Mouse (Mus musculus) brain, embryonic 14.5 days (tissue): ENCODE measurements around the gene Nxnl2. TPM values are rescaled to one million over a fixed set of nuclear protein-coding genes. Genes with fewer than 3 reads are reported as not detected.
A peak's percentile ranks its signal among the peaks of the same experiment; 100 is the strongest.

Source experiments
- DNase-seq: peaks from one replicate; pipeline ENCODE4 v3.0.0-alpha.2; 2011; ENCODE audit warnings: low read depth
- CTCF ChIP-seq: fragments of 200-500 bp; IDR thresholded peaks from 2 replicates; pipeline ENCODE4 v1.5.1; 2012; ENCODE audit warnings: inconsistent platforms, mild to moderate bottlenecking, moderate library complexity, borderline replicate concordance; ENCODE audit not compliant: insufficient read depth, insufficient read length; ENCODE audit errors: extremely low read depth
- POLR2A ChIP-seq: fragments of 200-500 bp; IDR thresholded peaks from 2 replicates; pipeline ENCODE4 v1.6.1; 2012; ENCODE audit warnings: mild to moderate bottlenecking, inconsistent platforms, borderline replicate concordance; ENCODE audit not compliant: poor library complexity, insufficient read depth, insufficient read length, severe bottlenecking; ENCODE audit errors: extremely low read depth
- polyA plus RNA-seq: library from polyadenylated mRNA; depleted of rRNA; stranded (reverse); fragments of >200 nt; gene quantifications from 2 replicates; pipeline ENCODE4 v1.2.3, GENCODE M21; 2012; rRNA removed

Nxnl2 gene
- polyA plus RNA-seq, result 1.3 TPM in 2 replicates

GRCm38 (mm10) chr13:51170691-51171680 is at the start of gene Nxnl2:
Gene Nxnl2 (plus strand): TSS chr13:51171022.
- TF ChIP-seq CTCF (peak; percentile 43; the same call in 1 of the 2 replicates), POLR2A (no peak)
- peak; percentile 61 for DNase-seq

- no peak for DNase-seq
- TF ChIP-seq CTCF (no peak), POLR2A (no peak)
Measured at GRCm38 (mm10) chr13:51121966-51122365, 48.9 kb upstream of the Nxnl2 start.

GRCm38 (mm10) chr13:51122771-51123170 is 48.1 kb upstream of the Nxnl2 start:
- no peak for DNase-seq
- TF ChIP-seq CTCF (no peak), POLR2A (no peak)

DNA sequence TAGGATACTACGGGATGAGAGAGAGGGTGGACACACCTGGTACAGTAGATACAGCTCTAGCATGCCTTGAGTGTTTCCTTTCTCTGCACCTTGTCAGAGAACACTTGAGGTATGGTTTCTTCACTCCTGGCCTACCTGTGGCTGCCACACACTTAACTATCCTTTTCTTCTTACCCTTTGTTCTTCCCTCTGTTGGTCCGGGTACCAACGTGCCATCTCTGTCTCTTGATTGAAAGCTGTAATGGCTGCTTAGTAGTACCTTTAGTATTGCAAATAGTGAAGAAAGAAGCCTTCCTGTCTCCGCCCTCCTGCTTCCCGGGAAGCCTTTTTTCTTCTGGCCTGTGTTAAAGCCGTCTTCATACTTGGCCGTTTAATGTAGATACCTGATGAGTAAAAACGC is 45.5 kb upstream of the Nxnl2 start:
- no peak for DNase-seq
- TF ChIP-seq POLR2A (no peak), CTCF (no peak)

- no peak for TF ChIP-seq POLR2A
- no peak for TF ChIP-seq CTCF
- DNase-seq, result no peak
Measured at GRCm38 (mm10) chr13:51127906-51128305, 42.9 kb upstream of the Nxnl2 start.

DNA sequence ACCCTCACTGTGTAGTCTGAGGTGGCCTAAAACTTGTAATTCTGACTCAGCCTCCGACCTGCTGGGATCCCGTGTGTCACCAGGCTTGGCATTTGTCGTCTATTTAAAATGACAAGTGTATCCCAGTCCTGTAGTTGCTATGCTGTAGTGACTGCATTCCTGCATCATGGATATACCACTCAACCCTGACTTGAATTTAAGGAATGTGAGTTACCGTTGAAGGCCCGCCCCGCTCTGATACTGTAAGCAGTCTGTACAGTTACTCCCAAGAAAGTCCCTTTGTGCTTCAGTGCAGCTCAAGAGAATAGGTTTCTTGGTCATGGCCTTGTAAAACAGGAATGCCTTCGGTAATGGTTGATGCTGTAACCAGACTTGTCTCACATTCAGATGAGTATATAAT is 42.4 kb upstream of the Nxnl2 start:
- no peak for TF ChIP-seq CTCF
- TF ChIP-seq POLR2A, result no peak
- DNase-seq, result no peak

DNA sequence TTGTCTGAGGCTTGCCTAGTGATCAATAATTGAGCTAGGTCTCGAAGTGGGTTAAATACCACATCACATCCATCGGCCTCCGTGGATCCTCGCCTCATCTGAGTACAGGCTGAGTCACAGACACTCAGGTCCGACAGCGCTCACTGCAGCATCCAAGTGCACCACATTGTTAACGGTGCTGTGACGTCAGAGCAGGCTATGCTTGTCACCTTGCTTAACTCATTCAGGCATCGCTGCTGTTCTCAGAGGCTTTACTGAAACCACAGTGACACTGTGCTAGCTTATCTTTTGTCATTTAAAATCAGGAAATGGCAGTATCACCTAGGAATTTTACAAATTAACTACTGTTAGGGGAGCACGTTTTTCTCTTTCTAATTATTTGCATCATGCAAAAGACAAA is 39.6 kb upstream of the Nxnl2 start:
- TF ChIP-seq POLR2A (no peak), CTCF (no peak)
- no peak for DNase-seq

DNA sequence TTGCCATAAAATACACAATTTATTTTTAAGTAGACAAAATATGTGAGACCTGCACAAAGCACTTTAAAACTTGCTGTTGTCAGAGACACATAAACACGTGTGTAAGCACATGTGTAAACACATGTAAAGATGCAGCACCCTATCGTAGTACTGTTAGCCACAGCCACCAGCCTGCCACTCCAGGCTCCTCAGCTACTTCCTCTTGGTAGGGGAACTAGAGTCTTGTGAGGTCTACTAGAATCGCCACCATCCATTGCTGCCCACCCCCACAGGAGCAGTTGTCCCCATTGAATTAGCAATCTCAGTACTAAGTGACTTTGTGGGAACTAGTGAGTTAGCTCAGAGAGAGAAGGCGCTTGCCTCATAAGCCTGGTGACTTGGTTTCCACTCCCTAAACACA is 34.5 kb upstream of the Nxnl2 start:
- DNase-seq, result no peak
- no peak for TF ChIP-seq CTCF
- TF ChIP-seq POLR2A, result no peak

- DNase-seq, result no peak
- TF ChIP-seq POLR2A (no peak), CTCF (no peak)
Measured at GRCm38 (mm10) chr13:51136996-51137701, 33.7 kb upstream of the Nxnl2 start.

DNA sequence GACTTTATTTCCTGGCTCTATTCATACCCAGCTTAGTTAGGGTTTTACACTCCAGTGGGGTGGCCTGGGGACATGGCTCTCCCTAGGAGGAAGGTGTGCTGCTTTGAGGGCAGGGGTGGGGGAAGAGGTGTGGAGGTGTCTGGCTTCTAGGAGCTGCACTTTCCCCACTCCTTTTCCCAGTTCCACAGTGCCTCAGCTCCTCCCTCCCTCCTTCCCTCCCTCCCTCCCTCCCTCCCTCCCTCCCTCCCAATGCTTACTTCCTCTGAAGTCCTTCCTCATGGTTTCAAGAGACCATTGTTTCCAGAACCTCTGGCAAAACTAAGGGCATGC is 33.2 kb upstream of the Nxnl2 start:
- TF ChIP-seq POLR2A, result no peak
- TF ChIP-seq CTCF, result no peak

GRCm38 (mm10) chr13:51147106-51147505 is 23.7 kb upstream of the Nxnl2 start:
- TF ChIP-seq POLR2A (no peak), CTCF (no peak)
- DNase-seq, result no peak

More for the DNA sequence above, 33.2 kb upstream of the Nxnl2 start:
- no peak for DNase-seq

DNA sequence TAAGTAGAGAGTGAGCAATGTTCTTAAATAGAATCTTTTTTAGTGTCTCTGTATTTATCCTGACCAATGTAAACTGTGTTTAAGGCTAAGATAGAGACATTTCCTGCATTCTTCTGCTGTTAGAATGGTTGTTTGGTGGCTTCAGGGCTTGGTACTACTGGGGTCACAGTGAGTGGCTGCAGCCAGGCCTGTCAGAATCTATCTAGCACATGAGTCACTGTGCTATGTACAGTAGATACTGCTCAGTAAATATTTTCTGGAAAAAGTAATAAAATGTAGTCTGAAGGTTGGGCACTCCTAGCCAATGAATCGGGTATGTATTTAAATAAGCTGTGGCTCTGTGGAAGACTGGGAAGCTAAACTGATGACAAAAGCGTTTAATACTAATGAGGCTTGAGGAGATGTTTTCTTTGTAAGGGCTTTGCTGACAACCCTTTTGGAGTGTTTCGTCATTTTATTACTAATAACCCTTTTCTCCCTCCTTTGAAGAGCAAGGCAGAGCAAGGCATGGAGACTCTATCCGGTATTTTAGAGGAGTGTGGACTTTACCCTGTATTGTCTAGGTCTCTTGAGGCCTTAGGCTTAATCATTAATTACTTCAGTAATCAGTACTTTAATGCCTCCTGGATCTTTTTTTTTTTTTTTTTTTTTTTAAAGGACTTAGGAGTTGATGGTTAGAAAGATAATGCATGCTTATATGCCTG is 17.7 kb upstream of the Nxnl2 start:
- no peak for TF ChIP-seq POLR2A
- TF ChIP-seq CTCF, result no peak
- DNase-seq, result no peak
